Mouse (Mus musculus) frontal cortex, postnatal 10 days (tissue): ENCODE results near the gene Fto.
A peak's percentile ranks its signal among the peaks of the same experiment; 100 is the strongest.

Experiments
- DNase-seq, 2 experiments: peaks; one replicate each; pipeline ENCODE4 v3.0.0; 2022; ENCODE audit warnings: low spot score in 2 of 2, mixed read lengths in 1 of 2

Fto gene

DNA sequence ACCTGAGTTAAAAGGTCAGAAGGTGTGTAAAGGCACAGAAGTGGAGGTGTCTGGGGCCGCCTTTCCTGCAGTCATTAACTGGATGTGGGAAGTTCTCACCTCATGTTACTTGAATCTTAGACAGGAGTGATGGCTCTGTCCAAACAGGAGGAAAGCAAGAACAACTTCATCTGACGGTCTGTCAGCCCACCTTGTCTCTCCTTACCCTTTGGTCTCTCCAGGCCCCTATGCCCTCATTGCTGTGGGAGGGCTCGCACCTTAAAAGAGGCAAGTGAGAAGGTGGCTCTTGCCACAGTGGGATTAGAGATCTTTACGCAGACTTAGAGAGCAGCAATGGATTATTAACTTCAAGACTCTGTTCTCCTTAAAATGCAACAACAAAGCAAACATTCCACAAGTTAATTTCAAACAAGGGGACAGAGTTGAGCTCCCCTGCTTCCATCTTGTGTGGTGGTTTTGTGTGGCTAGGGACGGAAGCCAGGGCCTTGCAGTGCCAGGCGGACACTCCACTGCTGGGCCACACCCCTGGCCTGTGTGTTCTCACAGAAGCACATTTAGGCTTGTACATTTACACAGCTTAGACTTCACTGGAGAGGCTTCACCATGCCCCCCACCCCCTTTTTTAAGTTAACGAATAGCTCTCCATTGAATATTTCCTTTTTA lies 135.5 kb downstream of the Fto start:
- DNase-seq, result no peak

- DNase-seq, result no peak
Observed at GRCm38 (mm10) chr8:91454926-91455325, 141.6 kb downstream of the Fto start.

DNA sequence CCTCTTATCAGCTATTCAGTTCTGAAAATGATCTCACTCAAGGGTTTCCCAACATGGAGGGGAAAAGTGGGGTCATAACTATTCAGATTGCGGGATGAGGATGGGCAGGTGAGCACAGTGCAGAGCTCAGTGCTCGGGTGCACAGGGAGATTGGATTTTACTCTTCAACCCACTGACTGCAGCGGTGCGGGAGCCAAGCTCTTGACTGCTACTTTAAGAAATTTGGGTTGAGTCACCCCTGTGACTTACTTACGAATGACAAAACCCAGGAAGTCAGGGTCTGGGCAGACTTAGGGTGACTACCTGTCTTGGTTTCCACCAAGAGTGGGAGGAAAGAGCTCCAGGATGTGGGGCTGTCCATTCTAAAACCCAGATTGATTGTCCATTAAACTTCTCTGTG lies 142.3 kb downstream of the Fto start:
- DNase-seq, result no peak

GRCm38 (mm10) chr8:91458016-91458415 lies 144.7 kb downstream of the Fto start:
- DNase-seq, result no peak

DNA sequence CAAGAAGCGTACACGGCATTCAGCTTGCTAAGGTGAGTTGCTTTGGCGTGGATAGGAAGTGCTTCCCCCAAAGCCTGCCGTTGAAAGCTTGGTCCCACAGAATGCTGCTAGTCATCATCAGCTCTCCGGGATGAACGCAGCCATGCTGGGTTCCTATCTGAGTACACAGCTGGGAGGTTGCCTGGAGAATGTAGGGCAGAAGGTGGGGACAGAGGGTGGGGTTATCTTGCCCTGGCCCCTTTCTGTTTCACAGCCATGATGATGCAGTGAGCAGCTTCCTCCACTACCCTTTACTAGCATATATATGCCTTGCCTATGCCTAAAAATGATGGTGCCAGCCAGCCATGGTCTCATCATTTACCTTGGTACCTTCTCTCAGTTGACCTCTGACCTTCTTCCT lies 147.6 kb downstream of the Fto start:
- no peak for DNase-seq

- no peak for DNase-seq
Observed at GRCm38 (mm10) chr8:91463757-91464156, 150.4 kb downstream of the Fto start.

DNA sequence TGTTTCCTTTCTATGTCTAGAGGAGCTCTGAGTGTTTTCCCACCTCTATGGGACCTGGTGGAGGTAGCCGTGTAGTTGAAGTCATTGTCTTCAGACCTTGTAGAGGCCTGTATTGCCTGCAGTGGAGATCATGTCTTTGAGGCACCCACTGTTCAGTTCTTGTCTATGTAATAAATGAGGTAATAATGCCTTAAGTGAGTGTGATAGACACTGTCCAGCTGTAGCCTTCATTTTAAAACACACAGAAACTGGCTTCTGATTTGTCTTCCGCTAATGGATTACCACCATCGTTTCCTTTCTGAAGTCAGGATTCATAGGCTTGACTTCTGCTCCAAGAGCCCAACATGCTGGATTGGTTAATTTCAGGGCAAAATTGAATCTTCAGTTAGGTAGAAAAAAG lies 154.1 kb downstream of the Fto start:
- no peak for DNase-seq

DNA sequence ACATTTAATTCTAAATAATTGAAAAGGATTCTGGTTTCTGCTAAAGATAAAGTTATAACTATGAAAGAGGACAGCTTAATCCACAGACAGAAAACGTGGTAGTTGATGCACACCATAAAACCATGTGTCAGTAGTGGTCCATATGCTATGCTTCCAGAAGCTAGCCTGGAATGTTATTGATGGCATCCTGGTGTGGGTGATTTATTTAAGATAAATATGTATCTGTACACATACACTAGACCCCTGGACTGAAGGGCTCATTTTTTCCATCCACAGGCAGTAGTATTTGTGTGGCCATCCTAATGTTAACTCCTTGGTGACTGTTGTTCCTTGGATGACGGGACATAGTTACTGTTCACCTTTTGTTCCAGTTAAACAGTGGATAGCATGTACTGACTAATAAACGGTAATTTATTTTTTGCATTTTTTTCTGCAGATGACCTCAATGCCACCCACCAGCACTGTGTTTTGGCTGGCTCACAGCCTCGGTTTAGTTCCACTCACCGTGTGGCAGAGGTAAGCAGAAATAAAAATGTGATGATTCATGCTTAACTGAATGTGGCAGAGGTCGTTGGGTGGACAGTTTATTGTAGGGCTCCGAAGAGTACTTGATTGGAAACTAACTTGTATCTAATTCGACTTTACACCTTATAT lies 154.7 kb downstream of the Fto start:
- no peak for DNase-seq

DNA sequence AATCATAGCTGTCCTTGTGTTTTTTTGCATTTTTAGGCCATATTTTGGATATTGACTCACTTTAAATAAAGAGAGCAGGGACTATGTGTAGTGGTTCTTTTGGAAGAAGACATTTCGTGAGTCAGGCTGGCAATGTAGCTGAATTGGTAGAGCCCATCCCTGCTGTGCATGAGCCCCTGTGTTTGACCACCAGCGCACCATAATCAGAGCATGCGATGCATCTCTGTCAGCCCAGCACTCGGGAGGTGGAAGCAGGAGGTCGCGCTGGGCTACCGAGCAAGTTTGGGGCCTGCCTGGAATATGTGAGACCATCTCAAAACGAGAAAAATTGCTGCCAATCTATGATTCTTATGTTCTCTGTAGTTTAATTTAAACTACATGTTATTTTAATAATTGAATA lies 156.1 kb downstream of the Fto start:
- no peak for DNase-seq

DNA sequence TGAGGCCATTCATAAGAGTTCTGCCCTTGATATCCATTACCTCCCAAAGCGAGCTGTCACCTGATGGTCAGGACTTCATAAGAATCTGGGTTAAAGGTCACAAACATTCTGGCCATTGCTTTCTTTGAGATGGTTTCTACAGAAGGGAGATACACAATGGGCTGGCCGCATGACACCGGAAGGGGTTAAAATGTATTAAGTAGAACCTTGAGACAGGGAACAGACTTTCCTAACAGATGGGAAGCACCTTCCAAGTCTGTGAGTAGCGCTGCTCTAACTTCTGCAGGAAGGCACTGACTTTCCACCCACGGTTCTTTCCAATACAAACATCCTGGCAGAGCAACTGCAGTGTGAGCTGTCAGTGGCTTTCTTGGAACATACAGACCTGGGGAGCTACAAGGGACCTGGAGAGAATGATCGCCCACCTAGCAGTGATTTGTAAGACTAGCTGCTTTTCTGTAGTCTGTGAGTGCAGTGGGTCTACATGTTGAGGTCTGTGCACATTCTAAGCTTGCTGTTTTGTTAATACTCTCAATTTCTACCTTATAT lies 161.5 kb downstream of the Fto start:
- no peak for DNase-seq

DNA sequence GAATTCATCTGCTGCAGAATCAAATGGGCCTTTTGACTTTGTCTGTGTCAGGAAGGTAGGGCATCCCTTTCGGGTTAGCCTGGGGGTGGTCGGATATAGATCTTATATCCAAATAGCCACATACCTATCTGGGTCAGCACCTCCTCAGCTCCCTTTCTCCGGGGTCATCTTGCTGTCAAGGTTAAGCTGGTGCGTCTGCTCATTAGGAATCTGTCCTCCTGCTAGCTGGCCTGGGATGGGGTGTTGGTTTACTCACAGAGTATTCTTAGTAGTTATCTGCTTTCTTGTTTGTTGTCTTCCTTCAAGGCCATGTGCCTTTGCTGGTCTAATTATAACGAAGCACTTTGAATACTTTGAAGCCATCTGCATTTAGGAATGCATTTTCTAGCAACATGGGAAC lies 163.7 kb downstream of the Fto start:
- no peak for DNase-seq

DNA sequence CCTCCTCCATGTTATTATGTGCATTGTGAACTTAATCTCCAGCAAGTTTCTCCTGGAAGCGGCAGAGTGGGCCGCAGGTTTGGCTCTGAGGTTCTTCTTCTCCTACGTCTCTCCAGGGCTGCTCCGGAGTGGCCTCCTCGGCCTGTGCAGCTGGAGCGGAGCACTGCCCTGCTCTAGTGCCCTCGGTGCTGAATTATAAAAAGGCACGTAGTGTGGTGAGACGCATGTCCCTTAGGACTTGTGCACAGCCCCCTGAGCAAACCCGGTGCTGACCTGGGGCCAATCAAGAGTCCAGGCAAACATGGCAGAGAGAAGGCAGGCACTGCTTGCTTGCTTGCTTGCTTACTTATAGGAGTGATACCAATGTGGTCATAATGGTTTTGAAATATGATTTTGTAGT lies 164.1 kb downstream of the Fto start:
- no peak for DNase-seq

GRCm38 (mm10) chr8:91482511-91482910 lies 169.2 kb downstream of the Fto start:
- DNase-seq, result no peak

DNA sequence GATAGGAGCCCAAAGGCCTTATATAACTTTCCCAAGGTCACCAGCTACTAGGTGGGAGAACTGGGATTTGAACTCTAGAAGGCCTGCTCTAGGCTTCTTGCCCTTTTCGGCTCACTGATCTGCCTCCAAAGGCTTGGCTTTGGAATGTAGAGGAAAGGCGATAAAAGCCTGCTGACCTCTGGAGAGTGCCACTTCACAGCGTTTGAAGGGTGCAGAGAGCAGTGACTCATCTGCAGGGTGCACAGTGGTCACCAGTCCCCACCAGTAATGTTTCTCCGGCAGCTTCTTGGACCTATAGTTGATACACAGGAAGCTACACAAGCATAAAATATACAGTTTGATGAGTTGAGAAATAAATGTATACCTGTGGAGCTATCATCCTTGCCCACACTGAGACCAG lies 173.1 kb downstream of the Fto start:
- DNase-seq, result no peak

GRCm38 (mm10) chr8:91487456-91487855 lies 174.1 kb downstream of the Fto start:
- DNase-seq, result no peak

- DNase-seq, result peak in 1 of 2 experiments; percentile 54
Observed at GRCm38 (mm10) chr8:91488086-91488783, 174.9 kb downstream of the Fto start.

GRCm38 (mm10) chr8:91488784-91489450 lies 175.6 kb downstream of the Fto start:
- DNase-seq, result no peak

- no peak for DNase-seq
Observed at GRCm38 (mm10) chr8:91490065-91490464, 176.7 kb downstream of the Fto start.

- no peak for DNase-seq
Observed at GRCm38 (mm10) chr8:91493373-91493772, 180.0 kb downstream of the Fto start.

DNA sequence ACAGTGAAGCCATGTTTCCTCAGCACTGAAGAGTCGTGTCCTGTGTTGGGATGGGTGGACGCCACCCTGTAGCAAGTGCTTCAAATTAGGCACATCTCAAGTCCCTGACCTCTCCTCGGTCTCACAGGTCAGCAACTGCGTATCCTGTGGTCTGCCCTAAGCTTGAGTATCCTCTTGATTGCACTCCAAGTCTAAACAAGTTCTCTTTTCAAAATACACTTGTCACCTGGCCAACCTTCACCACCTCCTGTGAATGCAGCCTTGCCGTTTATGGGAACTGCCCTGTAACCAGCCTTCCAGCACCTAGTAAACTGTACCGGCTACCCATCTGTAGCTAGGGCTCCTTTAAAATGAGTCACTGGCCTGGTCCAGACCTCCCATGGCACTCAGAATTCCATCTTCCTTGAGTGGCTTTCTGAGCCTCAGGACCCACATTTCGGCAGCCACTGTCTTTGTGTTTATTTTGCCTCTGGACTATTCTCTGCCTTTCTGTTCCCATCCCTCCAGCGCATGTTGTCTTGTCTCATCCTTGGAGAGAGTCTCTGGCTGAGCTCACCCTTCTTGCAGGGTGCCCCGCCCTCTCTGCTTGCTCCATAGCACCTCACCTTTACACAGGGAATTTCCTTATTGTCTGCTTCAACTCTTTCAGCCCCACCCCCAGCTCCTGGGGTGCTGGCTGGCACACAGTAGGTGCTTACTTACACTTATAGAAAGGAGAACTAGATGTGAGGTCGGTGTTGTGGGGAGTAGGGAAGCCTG lies 181.4 kb downstream of the Fto start:
- no peak for DNase-seq

- no peak for DNase-seq
Observed at GRCm38 (mm10) chr8:91495260-91495601, 181.9 kb downstream of the Fto start.

DNA sequence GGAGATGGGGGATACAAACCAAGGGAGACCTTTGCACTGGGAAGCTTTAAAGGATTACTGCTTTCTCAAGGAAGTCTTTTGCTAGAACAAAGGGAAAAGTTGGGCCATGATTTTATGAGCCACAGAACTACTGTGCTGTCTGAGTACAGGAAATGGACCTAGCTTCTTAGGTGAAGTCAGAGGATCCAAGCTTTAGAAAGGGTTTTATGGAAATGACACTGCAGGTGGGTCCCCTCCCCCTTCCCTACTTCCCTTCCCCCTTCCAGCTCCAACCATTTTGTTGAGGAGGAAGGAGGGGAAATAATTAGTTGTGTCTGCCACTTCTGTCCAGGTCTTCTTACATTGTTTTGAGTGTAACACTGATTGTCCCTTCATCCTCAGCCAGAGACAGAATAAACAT lies 182.7 kb downstream of the Fto start:
- no peak for DNase-seq
